Mouse (Mus musculus): ENCODE measurements around the gene Gm5565. TPM values are rescaled to one million over a fixed set of nuclear protein-coding genes. Genes with fewer than 3 reads are reported as not detected.
"Not testable (repeated sequence)": the region's sequence is repeated elsewhere in the genome, so short reads cannot be mapped to it uniquely, and the experiment has no call there.

The Gm5565 gene
- polyA plus RNA-seq, 1 experiment from 2014 or later, result not detected

DNA sequence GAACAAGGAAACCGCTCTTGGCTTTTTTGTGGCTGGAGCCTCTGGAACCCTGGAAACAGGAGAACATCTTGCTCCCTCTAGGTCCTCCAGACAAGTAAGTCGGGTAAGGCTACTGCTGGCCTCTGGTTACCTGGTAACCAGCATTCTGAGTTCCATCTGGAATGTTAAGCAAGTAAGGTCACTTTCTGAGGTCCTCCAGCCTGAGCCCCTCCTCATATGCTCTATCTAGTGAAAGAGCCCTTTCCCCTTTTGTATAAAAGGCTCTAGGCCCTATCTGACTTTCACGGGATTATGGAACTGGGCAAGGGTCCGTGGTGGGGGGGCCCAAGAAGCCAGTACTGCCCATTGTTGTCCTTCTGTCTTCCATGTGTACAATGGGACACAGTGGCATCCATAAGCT is 24.9 kb upstream of the Gm5565 start, which contains the start of gene 1700001J03Rik:
Gene 1700001J03Rik (minus strand): TSS at position 101 of the 400 bp plus-strand sequence.
- not testable (repeated sequence) for H3K27me3 ChIP-seq; H3K36me3 ChIP-seq; H3K27ac ChIP-seq; H3K4me3 ChIP-seq (replicated peaks); H3K9ac ChIP-seq; H3K4me1 ChIP-seq (replicated peaks); H3K9me3 ChIP-seq (replicated peaks); DNase-seq; ATAC-seq (ENCODE audit: low read depth); H3K4me2 ChIP-seq
- 63% methylated on average over 4 of the region's 4 CpGs for WGBS (ENCODE audit: insufficient replicate concordance)

DNA sequence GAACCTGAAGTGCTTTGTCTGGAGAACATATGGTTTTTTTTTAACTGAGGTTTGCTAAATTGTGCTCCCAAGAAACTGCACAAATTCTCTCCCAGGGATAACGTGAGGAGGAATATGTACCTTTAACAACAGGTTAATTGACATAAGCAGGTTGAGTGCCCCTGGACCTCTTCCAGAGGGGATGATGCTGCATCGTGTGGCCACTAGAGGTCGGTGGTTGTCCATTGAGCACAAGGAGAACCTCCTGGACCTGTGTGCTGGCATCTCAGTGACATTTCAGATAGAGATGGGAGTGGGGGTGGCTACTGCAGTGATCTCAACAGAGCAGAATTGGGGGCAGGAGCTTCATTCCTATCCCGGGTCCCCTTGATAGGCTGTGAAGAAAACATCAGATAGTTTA is 12.4 kb upstream of the Gm5565 start:
- WGBS (ENCODE audit: insufficient replicate concordance), result 44% methylated on average over 4 of the region's 4 CpGs
- H3K9ac ChIP-seq; H3K27me3 ChIP-seq; H3K4me1 ChIP-seq (replicated peaks); H3K27ac ChIP-seq; DNase-seq; ATAC-seq (ENCODE audit: low read depth); H3K9me3 ChIP-seq (replicated peaks); H3K36me3 ChIP-seq; H3K4me3 ChIP-seq (replicated peaks); H3K4me2 ChIP-seq: not testable (repeated sequence)

DNA sequence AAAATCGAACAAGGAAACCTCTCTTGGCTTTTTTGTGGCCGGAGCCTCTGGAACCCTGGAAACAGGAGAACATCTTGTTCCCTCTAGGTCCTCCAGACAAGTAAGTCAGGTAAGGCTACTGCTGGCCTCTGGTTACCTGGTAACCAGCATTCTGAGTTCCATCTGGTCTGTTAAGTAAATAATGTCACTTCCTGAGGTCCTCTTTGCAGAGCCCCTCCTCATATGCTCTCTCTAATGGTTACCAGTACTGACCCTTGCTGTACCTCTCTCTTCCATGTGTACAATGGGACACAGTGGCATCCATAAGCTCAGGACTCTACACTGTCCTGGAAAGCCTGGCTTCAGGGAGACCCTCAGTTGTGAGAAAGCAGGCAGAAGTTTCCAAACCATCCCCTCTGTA is 10.3 kb upstream of the Gm5565 start, which contains the start of gene Gm6309:
Gene Gm6309 (minus strand): TSS at position 101 of the 400 bp plus-strand sequence.
- not testable (repeated sequence) for ATAC-seq (ENCODE audit: low read depth); H3K27me3 ChIP-seq; H3K36me3 ChIP-seq; DNase-seq; H3K9ac ChIP-seq; H3K9me3 ChIP-seq (replicated peaks); H3K27ac ChIP-seq; H3K4me2 ChIP-seq; H3K4me3 ChIP-seq (replicated peaks); H3K4me1 ChIP-seq (replicated peaks)
- 67% methylated on average over 2 of the region's 2 CpGs for WGBS (ENCODE audit: insufficient replicate concordance)

DNA sequence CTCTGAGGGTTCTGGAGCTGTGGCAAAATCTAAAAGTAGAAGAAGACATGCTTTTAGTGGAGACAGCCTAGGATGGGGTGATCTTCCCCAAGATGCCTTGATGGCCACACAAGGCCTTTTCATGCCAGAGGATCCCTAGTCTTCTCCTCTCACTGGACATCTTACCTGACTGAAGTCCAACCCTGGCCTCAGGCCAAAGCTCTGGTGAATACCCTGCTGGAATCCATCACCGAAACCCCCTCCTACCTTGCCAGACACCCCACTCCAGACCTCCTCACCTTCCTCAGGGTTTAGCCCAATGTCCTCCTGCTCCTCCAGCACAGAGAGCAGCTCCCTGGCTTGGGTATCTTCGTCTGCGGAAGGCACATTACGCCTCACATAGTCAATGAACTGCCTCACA is 2.0 kb downstream of the Gm5565 start:
- not testable (repeated sequence) for H3K27ac ChIP-seq; H3K4me2 ChIP-seq; ATAC-seq (ENCODE audit: low read depth); H3K4me3 ChIP-seq (replicated peaks); H3K36me3 ChIP-seq; H3K4me1 ChIP-seq (replicated peaks); H3K27me3 ChIP-seq; H3K9me3 ChIP-seq (replicated peaks); DNase-seq; H3K9ac ChIP-seq
- WGBS (ENCODE audit: insufficient replicate concordance), result 66% methylated on average over 4 of the region's 4 CpGs

DNA sequence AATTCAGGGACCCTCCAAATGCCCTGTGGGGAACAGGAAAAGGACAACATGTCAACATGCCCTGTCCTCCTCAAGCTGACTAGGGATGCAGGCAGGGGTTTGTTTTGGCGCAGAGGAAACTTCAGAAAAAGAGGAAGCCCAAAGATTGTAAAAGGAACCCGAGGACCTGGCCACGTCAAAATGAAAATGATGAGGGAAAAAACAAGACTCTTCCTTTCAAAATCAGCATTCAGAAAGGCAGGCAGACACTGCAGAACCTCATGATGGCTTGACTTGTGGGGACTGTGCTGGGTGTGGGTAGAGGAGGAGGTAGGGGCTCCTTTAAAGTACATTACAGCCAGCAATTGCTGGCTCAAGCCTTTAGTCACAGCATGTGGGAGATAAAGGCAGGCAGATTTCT is 9.9 kb downstream of the Gm5565 start:
- no peak overlapping the region for H3K4me2 ChIP-seq
- ATAC-seq (ENCODE audit: low read depth) (no peak), DNase-seq (no peak)
- WGBS (ENCODE audit: insufficient replicate concordance), result 42% methylated on average over 3 of the region's 3 CpGs
- H3K9me3 ChIP-seq (replicated peaks), result peaks cover 3% of the 10 kb centered on the region; the same call in 1 of the 2 replicates
- no peaks in the 10 kb centered on the region for H3K4me1 ChIP-seq (replicated peaks)
- H3K27me3 ChIP-seq, result no peaks in the 10 kb centered on the region
- H3K9ac ChIP-seq, result no peak overlapping the region
- no peak overlapping the region for H3K27ac ChIP-seq
- H3K4me3 ChIP-seq (replicated peaks), result no peak overlapping the region
- no peaks in the 10 kb centered on the region for H3K36me3 ChIP-seq

DNA sequence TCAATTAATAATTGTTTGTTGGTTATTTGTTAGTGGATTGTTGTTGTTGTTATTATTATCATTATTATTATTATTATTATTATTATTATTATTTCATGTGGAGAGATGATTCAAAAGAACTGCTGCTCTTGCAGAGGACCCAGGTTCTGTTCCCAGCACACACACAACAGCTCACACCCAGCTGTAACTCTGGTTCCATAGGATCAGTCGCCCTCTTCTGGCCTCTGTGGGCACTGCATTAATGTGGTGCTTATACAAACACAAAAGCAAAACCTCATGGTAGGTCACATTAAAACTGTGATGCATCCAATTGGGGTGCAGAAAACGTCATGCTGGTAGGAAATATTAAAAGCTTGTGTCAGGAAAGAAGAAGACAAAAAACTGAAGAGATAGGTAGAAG is 12.4 kb downstream of the Gm5565 start:
- DNase-seq, result no peak

More for the DNA sequence above, 12.4 kb downstream of the Gm5565 start:
- H3K9ac ChIP-seq, result no peak overlapping the region
- H3K4me2 ChIP-seq, result no peak overlapping the region
- no peak for ATAC-seq (ENCODE audit: low read depth)
- H3K4me3 ChIP-seq (replicated peaks), result no peak overlapping the region
- H3K4me1 ChIP-seq (replicated peaks), result no peaks in the 10 kb centered on the region
- peaks cover 7% of the 10 kb centered on the region; the same call in 1 of the 2 replicates for H3K9me3 ChIP-seq (replicated peaks)
- H3K27me3 ChIP-seq, result no peaks in the 10 kb centered on the region
- no peaks in the 10 kb centered on the region for H3K36me3 ChIP-seq
- WGBS (ENCODE audit: insufficient replicate concordance), result 18% methylated on average over 2 of the region's 2 CpGs
- no peak overlapping the region for H3K27ac ChIP-seq

Other genes starting within 250 kb of the Gm5565 start
- gene Cyp3a25, start 150.9 kb downstream of the Gm5565 start, polyA plus RNA-seq (2015; fragmentation: Nextera tagmentation; extraction: Ambion mirVana), result not detected in 2 replicates
- not detected in 2 replicates for gene Cyp3a59, start 81.3 kb downstream of the Gm5565 start, polyA plus RNA-seq (2015; fragmentation: Nextera tagmentation; extraction: Ambion mirVana)
- gene Gm6309, start 10.2 kb upstream of the Gm5565 start, polyA plus RNA-seq (2015; fragmentation: Nextera tagmentation; extraction: Ambion mirVana), result not detected in 2 replicates
- gene 1700001J03Rik, start 24.8 kb upstream of the Gm5565 start, polyA plus RNA-seq (2015; fragmentation: Nextera tagmentation; extraction: Ambion mirVana), result not detected in 2 replicates
- 21.3 and 28.2 TPM in 2 replicates for gene Rnf6, start 61.0 kb upstream of the Gm5565 start, polyA plus RNA-seq (2015; fragmentation: Nextera tagmentation; extraction: Ambion mirVana)
- gene Cdk8, start 70.7 kb upstream of the Gm5565 start, polyA plus RNA-seq (2015; fragmentation: Nextera tagmentation; extraction: Ambion mirVana), result 19.9 and 20.4 TPM in 2 replicates
- gene Wasf3, start 224.4 kb upstream of the Gm5565 start, polyA plus RNA-seq (2015; fragmentation: Nextera tagmentation; extraction: Ambion mirVana), result 0.05 and 0.10 TPM in 2 replicates